Mouse (Mus musculus): ENCODE measurements around the gene Klk1b11.
"Not testable (repeated sequence)": the region's sequence is repeated elsewhere in the genome, so short reads cannot be mapped to it uniquely, and the experiment has no call there.

Klk1b11 gene

GRCm38 (mm10) chr7:43995577-43995976 is at the start of gene Klk1b11:
Klk1b11 (plus strand) TSS chr7:43995877.
- not testable (repeated sequence) for DNase-seq (ENCODE audit: low spot score)

DNA sequence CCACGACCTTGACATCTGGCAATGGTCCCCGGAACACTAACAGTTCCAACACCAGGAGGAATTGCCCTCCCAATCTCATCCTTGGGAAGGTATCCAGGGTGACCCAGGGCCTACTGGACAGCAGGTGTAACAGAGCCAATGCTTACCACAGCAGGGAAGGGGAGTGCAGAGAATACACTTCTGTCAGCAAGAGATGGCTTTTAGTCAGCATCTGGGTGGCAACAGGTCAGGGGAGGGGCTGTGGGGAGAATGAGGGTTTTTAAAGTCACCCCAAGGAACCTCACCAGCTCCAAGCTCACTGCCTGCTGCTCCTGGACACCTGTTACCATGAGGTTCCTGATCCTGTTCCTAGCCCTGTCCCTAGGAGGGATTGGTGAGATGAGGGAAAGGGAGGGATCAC is 45.3 kb upstream of the Klk1b11 start, which contains the start of gene Klk1b8:
TSS of gene Klk1b8 (plus strand) at position 301 of the 400 bp plus-strand sequence.
- no peak for DNase-seq (ENCODE audit: low spot score)

DNA sequence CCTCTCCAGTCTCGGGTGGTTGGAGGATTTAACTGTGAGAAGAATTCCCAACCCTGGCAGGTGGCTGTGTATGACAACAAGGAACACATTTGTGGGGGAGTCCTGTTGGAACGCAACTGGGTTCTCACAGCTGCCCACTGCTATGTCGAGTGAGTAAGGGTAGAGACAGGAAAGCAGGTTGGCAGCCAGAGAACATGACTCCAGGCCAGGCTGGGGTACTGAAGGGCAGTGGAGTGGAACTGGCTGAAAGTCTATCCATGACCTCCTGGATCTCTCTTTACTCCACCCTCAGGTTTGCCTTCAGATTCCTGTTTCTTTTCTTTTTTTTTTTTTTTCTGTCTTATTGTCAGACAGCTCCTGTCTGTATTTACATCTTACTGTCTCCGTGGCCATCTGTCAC is 43.0 kb upstream of the Klk1b11 start:
- DNase-seq (ENCODE audit: low spot score) = no peak

DNA sequence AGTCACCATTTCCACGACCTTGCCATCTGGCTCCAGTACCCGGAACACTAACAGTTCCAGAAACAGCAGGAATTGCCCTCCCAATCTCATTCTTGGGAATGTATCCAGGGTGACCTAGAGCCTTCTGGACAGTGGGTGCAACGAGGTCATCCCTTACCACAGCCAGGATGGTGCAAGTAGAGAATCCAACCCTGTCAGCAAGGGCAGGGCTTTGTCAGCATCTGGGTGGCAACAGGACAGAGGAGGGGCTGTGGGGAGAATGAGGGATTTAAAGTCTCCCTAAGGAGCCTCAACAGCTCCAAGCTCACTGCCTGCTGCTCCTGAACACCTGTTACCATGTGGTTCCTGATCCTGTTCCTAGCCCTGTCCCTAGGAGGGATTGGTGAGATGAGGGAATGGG is 29.2 kb upstream of the Klk1b11 start, which contains the start of gene Klk1b1:
TSS of gene Klk1b1 (plus strand) at position 301 of the 400 bp plus-strand sequence.
- no peak for DNase-seq (ENCODE audit: low spot score)

DNA sequence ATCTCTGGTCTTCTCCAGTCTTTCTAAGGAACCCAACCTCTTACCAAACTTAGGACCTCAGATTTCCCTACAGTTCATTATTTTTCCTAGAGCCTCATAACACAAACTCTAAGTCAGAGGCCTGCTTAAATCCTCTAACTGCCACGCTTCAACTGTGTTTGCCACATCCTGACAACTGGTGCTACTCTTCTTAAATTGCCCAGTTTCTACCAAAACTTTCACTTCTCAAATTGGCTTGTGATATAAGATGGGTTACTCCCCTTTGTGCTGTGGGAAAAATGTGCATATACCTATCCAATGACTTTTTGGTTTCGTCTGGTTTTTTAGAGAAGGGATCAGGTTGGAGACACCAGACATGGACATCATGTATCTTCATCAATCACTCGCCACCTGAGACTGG is 28.6 kb upstream of the Klk1b11 start:
- DNase-seq (ENCODE audit: low spot score) = no peak

DNA sequence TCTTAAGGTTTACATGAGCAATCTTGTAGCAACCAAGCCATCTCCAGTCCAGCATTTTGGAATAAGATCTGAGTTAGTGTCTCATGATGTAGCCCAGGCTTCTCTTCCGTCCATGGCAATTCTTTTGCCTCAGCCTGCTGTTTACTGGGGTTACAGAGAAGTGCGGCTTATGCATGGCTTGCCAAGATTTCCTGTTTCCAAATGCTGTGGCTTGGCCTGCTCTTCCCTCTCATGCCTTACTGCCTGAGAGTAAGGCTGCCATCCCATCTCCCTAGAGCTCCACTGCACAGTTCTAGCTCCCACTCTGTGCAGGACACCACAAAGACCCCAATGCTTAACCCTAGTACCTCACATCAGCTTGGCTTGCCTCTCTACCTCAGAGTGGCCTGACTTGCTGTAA is 28.1 kb upstream of the Klk1b11 start:
- DNase-seq (ENCODE audit: low spot score) = no peak

GRCm38 (mm10) chr7:43975761-43976160 is 19.9 kb upstream of the Klk1b11 start, which contains the start of gene Klk1b9:
Klk1b9 (plus strand) TSS chr7:43976061.
- not testable (repeated sequence) for DNase-seq (ENCODE audit: low spot score)

GRCm38 (mm10) chr7:43985657-43986056 is 10.0 kb upstream of the Klk1b11 start:
- no peak for DNase-seq (ENCODE audit: low spot score)

DNA sequence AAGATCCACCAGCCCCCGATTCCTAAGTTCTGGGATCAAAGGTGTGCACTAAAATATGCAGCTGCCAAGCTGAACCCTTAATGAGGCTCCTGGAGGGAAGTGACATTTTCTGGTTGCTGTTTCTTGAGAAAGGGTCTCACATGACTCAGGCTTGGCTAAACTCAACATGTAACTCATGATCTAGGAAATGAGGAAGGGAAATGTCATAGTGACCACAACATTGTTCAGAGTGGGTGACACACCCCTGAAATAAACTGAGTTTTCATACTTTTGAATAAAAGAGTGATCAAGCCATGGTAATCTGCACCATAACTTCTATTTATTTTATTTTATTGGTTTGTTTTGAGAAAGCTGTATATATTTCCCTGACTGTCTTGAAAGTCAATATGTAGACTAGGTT is 856 bp upstream of the Klk1b11 start:
- DNase-seq (ENCODE audit: low spot score) = not testable (repeated sequence)

- peak; percentile 1 for DNase-seq (ENCODE audit: low spot score)
These were observed 9.2 kb downstream of the Klk1b11 start for GRCm38 (mm10) chr7:44004847-44005246.

- not testable (repeated sequence) for DNase-seq (ENCODE audit: low spot score)
These were observed 16.2 kb downstream of the Klk1b11 start, which contains the start of gene Klk1b26 for GRCm38 (mm10) chr7:44011868-44012267. Klk1b26 (plus strand) TSS chr7:44012168.

DNA sequence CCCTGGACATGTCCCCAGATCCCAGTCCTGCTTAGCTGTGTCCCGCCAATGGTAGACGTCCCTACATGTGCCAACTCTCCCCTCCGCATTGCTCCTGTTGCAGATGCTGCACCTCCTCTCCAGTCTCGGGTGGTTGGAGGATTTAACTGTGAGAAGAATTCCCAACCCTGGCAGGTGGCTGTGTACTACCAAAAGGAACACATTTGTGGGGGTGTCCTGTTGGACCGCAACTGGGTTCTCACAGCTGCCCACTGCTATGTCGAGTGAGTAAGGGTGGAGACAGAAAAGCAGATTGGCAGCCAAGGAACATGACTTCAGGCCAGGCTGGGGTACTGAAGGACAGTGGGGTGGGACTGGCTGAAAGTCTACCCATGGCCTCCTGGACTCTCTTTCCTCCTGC is 19.0 kb downstream of the Klk1b11 start:
- DNase-seq (ENCODE audit: low spot score) = not testable (repeated sequence)

- DNase-seq (ENCODE audit: low spot score) = no peak
These were observed 19.4 kb downstream of the Klk1b11 start for GRCm38 (mm10) chr7:44015071-44015470.

All from lung, postnatal 25 days (tissue).